Mouse (Mus musculus): Measurements from ENCODE around the gene Adad2.
A peak's percentile ranks its signal among the peaks of the same experiment; 100 is the strongest.

Adad2 gene

GRCm38 (mm10) chr8:119616811-119617210 lies 4.3 kb downstream of the Adad2 start:
- DNase-seq (ENCODE audit: low read depth, low spot score) = no peak

DNA sequence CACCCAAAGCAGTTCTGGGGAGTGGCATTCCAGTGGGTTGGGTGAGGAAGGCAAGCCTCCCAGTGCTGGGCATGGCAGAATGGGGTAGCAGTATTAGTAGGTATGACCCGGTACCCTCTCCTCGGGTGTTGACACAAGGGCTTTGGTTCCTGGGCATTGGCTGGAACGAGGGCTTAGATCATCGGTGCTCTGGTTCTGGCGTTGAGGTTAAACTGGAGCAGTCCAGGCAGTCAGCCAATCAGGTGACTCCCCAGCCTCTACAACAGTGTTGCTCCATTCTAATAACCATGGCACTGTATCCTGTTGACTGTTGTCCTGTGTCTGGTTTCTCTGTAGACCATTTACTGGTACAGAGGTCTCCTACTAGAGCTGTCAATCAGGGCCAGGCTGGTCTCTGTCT lies 5.0 kb downstream of the Adad2 start:
- no peak for DNase-seq (ENCODE audit: low read depth, low spot score)

GRCm38 (mm10) chr8:119618887-119619286 lies 6.3 kb downstream of the Adad2 start:
- DNase-seq (ENCODE audit: low read depth, low spot score) = no peak

- no peak for DNase-seq (ENCODE audit: low read depth, low spot score)
Measured at GRCm38 (mm10) chr8:119620116-119620840, 7.7 kb downstream of the Adad2 start.

GRCm38 (mm10) chr8:119620848-119621465 lies 8.4 kb downstream of the Adad2 start:
- no peak for DNase-seq (ENCODE audit: low read depth, low spot score)

DNA sequence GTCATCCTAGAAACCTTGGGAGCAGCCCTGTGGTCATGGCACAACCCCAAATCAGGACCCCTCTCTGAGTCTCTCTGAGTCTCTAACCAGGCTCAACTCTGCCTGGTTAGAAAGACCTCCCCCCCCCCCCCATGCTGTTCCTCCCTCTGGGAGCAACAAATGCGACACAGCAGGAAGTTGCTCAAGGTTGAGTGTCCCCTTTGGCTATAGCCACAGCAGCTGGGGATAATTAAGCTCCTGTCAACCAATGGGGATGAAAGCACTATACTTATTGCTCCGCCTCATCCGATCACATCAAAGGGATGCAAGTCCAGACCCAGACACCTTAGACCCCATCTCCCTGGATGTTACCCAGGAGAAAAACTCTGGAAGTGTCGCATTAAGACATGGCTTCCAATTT lies 10.0 kb downstream of the Adad2 start:
- DNase-seq (ENCODE audit: low read depth, low spot score) = no peak

- no peak for DNase-seq (ENCODE audit: low read depth, low spot score)
Measured at GRCm38 (mm10) chr8:119623061-119623460, 10.5 kb downstream of the Adad2 start.

GRCm38 (mm10) chr8:119623744-119624143 lies 11.2 kb downstream of the Adad2 start:
- DNase-seq (ENCODE audit: low read depth, low spot score) = no peak

DNA sequence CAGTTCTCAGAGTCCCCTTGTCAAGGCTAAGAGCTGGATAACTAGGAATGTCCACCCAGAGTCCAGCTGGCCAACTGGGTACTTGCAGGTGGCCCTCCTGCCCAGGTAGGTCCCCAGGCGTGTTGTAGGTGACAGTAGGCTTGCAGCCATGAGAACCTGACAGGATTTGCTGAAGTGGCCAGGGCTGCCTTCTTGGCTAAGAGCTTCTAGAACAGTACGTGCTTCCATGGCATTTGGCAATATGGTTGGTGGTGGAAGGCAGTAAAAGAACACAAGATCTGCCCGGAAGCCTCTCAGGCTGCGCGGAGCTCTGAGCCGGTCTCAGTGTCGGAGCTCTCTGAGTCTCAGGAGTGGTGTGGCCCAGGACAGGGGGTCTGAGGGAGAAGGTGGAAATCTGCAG lies 12.4 kb downstream of the Adad2 start:
- no peak for DNase-seq (ENCODE audit: low read depth, low spot score)

- DNase-seq (ENCODE audit: low read depth, low spot score) = no peak
Measured at GRCm38 (mm10) chr8:119625788-119626187, 13.2 kb downstream of the Adad2 start.

- DNase-seq (ENCODE audit: low read depth, low spot score) = no peak
Measured at GRCm38 (mm10) chr8:119627199-119627598, 14.7 kb downstream of the Adad2 start.

- no peak for DNase-seq (ENCODE audit: low read depth, low spot score)
Measured at GRCm38 (mm10) chr8:119627613-119628359, 15.2 kb downstream of the Adad2 start.

DNA sequence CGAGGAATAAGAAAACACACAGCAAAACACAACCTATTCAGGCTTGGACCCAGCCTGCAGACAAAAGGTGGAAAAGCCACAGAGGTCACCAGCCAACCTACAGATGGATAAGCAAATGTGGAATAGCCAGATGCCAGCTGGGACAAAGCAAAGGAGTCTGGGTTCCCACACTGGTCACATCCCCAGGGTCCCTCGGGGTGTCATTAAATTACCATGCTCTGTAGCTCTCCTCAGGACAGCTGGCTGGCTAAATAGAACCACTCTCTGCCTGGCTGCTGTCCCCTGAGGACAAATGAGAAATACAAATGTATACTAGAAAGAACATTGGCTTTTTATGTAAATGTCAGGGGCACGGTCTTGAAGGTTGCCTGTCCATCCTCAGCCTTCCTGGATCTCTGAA lies 18.3 kb downstream of the Adad2 start:
- no peak for DNase-seq (ENCODE audit: low read depth, low spot score)

GRCm38 (mm10) chr8:119632246-119632645 lies 19.7 kb downstream of the Adad2 start:
- DNase-seq (ENCODE audit: low read depth, low spot score) = no peak

- no peak for DNase-seq (ENCODE audit: low read depth, low spot score)
Measured at GRCm38 (mm10) chr8:119632909-119633308, 20.4 kb downstream of the Adad2 start.

GRCm38 (mm10) chr8:119634616-119635336 lies 22.2 kb downstream of the Adad2 start:
- peak; percentile 62 for DNase-seq (ENCODE audit: low read depth, low spot score)

DNA sequence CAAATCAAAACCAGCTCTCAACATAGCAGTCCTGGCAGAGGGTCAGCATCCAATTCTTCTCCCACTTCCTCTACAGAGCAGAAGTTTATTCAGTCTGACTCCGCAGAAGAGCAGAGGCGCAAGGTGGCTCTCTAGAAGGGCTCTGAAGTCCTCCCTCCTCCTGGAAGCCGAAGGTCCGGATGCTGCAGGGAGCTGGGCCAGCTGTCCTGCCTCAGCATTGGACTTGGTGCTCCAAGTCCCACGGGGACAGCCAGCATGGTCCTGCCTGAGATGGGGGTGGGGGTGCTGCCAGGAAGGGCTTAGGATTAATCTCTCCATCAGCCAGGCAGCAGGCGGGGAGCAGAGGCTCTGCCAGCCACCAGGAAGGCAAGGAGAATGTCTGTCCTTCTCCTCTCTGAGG lies 22.8 kb downstream of the Adad2 start, which contains the start of gene Kcng4:
TSS of gene Kcng4 (minus strand) at position 303 of the 400 bp plus-strand sequence.
- DNase-seq (ENCODE audit: low read depth, low spot score) = no peak

- peak; percentile 54 for DNase-seq (ENCODE audit: low read depth, low spot score)
Measured at GRCm38 (mm10) chr8:119635958-119636357, 23.4 kb downstream of the Adad2 start.

DNA sequence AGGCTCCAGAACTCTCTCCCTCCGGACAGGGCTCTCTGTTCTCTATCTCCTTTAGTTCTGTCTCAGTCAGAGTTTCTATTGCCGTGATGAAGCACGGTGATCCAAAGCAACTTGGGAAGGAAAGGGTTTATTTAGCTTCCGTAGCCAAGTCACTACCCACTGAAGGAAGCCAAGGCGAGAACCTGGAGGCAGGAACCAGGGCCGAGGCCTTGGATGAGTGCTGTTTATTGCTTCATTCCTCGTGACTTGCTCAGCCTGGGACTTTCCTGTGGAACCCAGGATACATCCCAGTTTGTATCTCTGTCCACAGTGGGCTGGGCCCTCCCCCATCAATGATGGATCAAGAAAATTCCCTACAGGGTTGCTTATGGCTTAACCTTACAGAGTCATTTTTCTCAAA lies 24.2 kb downstream of the Adad2 start:
- no peak for DNase-seq (ENCODE audit: low read depth, low spot score)

DNA sequence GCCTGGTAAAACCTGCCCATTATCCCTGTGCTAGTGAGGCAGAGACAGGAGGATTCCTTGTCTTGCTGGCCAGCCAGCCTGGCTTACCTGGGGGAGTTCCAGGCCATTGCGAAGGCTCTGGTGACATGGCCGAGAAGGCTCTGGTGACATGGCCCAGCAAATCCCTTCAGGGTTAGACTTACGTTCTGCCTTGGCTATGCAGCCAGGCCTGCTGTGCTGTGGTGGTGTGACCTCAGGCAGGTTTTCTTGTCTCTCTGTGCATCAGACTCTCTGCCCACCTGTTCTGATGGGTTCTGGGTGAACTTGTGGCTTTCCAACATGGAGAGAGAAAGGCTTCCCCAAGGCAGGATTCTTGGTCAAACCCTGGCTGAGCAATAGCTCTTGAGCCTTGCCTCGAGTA lies 24.8 kb downstream of the Adad2 start:
- no peak for DNase-seq (ENCODE audit: low read depth, low spot score)

DNA sequence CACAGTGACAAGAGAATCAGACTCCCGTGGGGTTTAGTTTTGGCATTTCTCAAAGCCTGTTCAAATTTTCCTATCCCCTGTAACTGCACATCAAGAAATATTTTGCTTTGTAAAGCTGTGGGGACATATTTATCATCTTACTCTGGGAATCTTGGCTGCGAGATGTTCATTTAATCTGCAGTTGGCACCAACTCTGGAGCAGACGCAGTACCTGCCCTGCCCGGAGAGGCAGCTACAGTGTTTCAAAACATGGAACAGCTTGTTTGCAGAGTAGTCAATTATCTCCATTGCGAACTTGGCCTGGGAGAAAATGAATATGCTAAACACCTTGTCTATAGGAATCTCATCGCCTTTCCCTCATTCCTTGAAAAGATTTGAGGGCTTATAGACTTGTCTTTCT lies 25.7 kb downstream of the Adad2 start:
- DNase-seq (ENCODE audit: low read depth, low spot score) = peak; percentile 51

- DNase-seq (ENCODE audit: low read depth, low spot score) = peak; percentile 66
Measured at GRCm38 (mm10) chr8:119639798-119640197, 27.3 kb downstream of the Adad2 start.
